ENCODE assay signal across 16 mouse cellular contexts in genomic region chr6:5334021-5334420, GRCm38 (mm10). TPM values are rescaled to one million over a fixed set of nuclear protein-coding genes. Genes with fewer than 3 reads are reported as not detected.
"Had no signal": no experiment of that assay in that cellular context is flagged by ENCODE, and none has a peak within 500 bp of the region (broad histone marks: within the 10 kb centered on the region; RNA-seq: fewer than 3 reads in every experiment).

No protein-coding gene starts in this region.

- H3K4me3 ChIP-seq: limb, embryonic 10.5 days; liver, embryonic 15.5 days; midbrain, embryonic 13.5 days; neural tube, embryonic 12.5 days; stomach, embryonic 15.5 days had no signal

- ATAC-seq: lung, postnatal 0 days; midbrain, embryonic 13.5 days had no signal

- H3K36me3 ChIP-seq: limb, embryonic 10.5 days; liver, embryonic 15.5 days; midbrain, embryonic 13.5 days; neural tube, embryonic 12.5 days; stomach, embryonic 15.5 days had no signal

- H3K9me3 ChIP-seq: limb, embryonic 10.5 days; liver, embryonic 15.5 days; neural tube, embryonic 12.5 days; stomach, embryonic 15.5 days had no signal

- H3K9ac ChIP-seq: liver, embryonic 15.5 days; midbrain, embryonic 13.5 days; neural tube, embryonic 12.5 days; stomach, embryonic 15.5 days had no signal

- H3K4me2 ChIP-seq: liver, embryonic 11.5 days; liver, embryonic 15.5 days; midbrain, embryonic 13.5 days; neural tube, embryonic 12.5 days; stomach, embryonic 15.5 days had no signal

- H3K4me1 ChIP-seq: limb, embryonic 10.5 days; liver, embryonic 15.5 days; midbrain, embryonic 13.5 days; neural tube, embryonic 12.5 days; stomach, embryonic 15.5 days had no signal

- H3K27ac ChIP-seq: limb, embryonic 10.5 days; liver, embryonic 15.5 days; midbrain, embryonic 13.5 days; neural tube, embryonic 12.5 days; stomach, embryonic 15.5 days had no signal

- H3K27me3 ChIP-seq: liver, embryonic 15.5 days; neural tube, embryonic 12.5 days; stomach, embryonic 15.5 days had no signal

- DNase-seq: kidney, postnatal 10 days; lung, adult 2 months; lung, postnatal 36 days; retina, postnatal 1 day; right cerebral cortex, postnatal 4 days; thymus, adult 2 months; thymus, postnatal 25 days had no signal

RNA-seq across cellular contexts. Expression of gene Asb4, which starts 49.2 kb away (rescaled TPM):
- total RNA-seq: megakaryocyte progenitor cell, adult 5-6 weeks; neutrophil, adult 5-6 weeks had no signal
